Mouse (Mus musculus) kidney, embryonic 15.5 days (tissue): Measurements from ENCODE around the gene Alkbh6. TPM values are rescaled to one million over a fixed set of nuclear protein-coding genes. Genes with fewer than 3 reads are reported as not detected.
A peak's percentile ranks its signal among the peaks of the same experiment; 100 is the strongest.

ENCODE experiments used
- ATAC-seq: fragments of 200-750 bp; cut with Nextera tagmentation; replicated peaks from 2 replicates; pipeline ENCODE4 v1.8.0; 2017; ENCODE audit warnings: moderate TSS enrichment; ENCODE audit not compliant: low FRiP score
- H3K27ac ChIP-seq: fragments of 300-500 bp; sonication (generic); 2 replicates; pipeline ENCODE4 v1.5.1; 2015; ENCODE audit warnings: mild to moderate bottlenecking, inconsistent platforms
- H3K27me3 ChIP-seq: fragments of 300-500 bp; sonication (generic); 2 replicates; pipeline ENCODE4 v1.6.1; 2015; ENCODE audit warnings: inconsistent platforms
- H3K36me3 ChIP-seq: fragments of 300-500 bp; sonication (generic); 2 replicates; pipeline ENCODE4 v1.6.1; 2015; ENCODE audit warnings: inconsistent platforms
- H3K4me1 ChIP-seq: fragments of 300-500 bp; sonication (generic); 2 replicates; pipeline ENCODE4 v1.6.1; 2015; ENCODE audit warnings: inconsistent platforms
- H3K4me2 ChIP-seq: fragments of 300-500 bp; sonication (generic); 2 replicates; pipeline ENCODE4 v1.6.1; 2015; ENCODE audit warnings: moderate library complexity, mild to moderate bottlenecking, inconsistent platforms
- H3K4me3 ChIP-seq: fragments of 300-500 bp; sonication (generic); replicated peaks from 2 replicates; pipeline ENCODE4 v1.5.1; 2015; ENCODE audit warnings: mild to moderate bottlenecking, inconsistent platforms
- H3K9ac ChIP-seq: fragments of 300-500 bp; sonication (generic); 2 replicates; pipeline ENCODE4 v1.6.1; 2015; ENCODE audit warnings: mild to moderate bottlenecking, inconsistent platforms
- H3K9me3 ChIP-seq: fragments of 300-500 bp; sonication (generic); replicated peaks from 2 replicates; pipeline ENCODE4 v1.6.1; 2016; ENCODE audit warnings: inconsistent platforms
- WGBS: fragments of 180-500 bp; shearing (Covaris S2); methylation state at CpG from one replicate; pipeline ENCODE4 v1.1.7; 2015; ENCODE audit warnings: mixed read lengths; 5-methylcytosine and 5-hydroxymethylcytosine counted together
- polyA plus RNA-seq: library from polyadenylated mRNA; unstranded; fragments of >200 nt; fragmentation: Nextera tagmentation; extraction: Ambion mirVana; gene quantifications from 2 replicates; pipeline ENCODE4 v1.2.1, GENCODE M21; 2015

Gene Alkbh6
- polyA plus RNA-seq, 1 experiment from 2014 or later = 95.7 TPM

GRCm38 (mm10) chr7:30333436-30333835 lies 24.9 kb downstream of the Alkbh6 start:
- no peaks in the 10 kb centered on the region for H3K9me3 ChIP-seq
- peak; percentile 37; the same call in 1 of the 2 replicates for ATAC-seq
- no peak overlapping the region for H3K9ac ChIP-seq
- H3K27ac ChIP-seq = no peak overlapping the region
- H3K36me3 ChIP-seq = no peaks in the 10 kb centered on the region
- peaks cover 15% of the 10 kb centered on the region for H3K4me1 ChIP-seq
- no peak overlapping the region for H3K4me3 ChIP-seq
- no peak overlapping the region for H3K4me2 ChIP-seq
- 35% methylated on average over 4 of the region's 4 CpGs for WGBS
- peaks cover 35% of the 10 kb centered on the region for H3K27me3 ChIP-seq

- H3K9me3 ChIP-seq = no peaks in the 10 kb centered on the region
These were observed 26.0 kb downstream of the Alkbh6 start for GRCm38 (mm10) chr7:30334563-30334962.

GRCm38 (mm10) chr7:30335688-30336087 lies 27.2 kb downstream of the Alkbh6 start:
- H3K9ac ChIP-seq = no peak overlapping the region
- no peaks in the 10 kb centered on the region for H3K9me3 ChIP-seq
- no peak overlapping the region for H3K27ac ChIP-seq
- WGBS = 67% methylated on average over 6 of the region's 6 CpGs
- no peaks in the 10 kb centered on the region for H3K36me3 ChIP-seq
- H3K27me3 ChIP-seq = peaks cover 40% of the 10 kb centered on the region
- ATAC-seq = no peak
- H3K4me1 ChIP-seq = peaks cover 15% of the 10 kb centered on the region
- no peak overlapping the region for H3K4me2 ChIP-seq
- H3K4me3 ChIP-seq = no peak overlapping the region

More at GRCm38 (mm10) chr7:30334563-30334962, 26.0 kb downstream of the Alkbh6 start:
- Histone ChIP-seq H3K27ac (no peak overlapping the region), H3K36me3 (no peaks in the 10 kb centered on the region), H3K27me3 (peaks cover 38% of the 10 kb centered on the region), H3K9ac (no peak overlapping the region), H3K4me1 (peaks cover 15% of the 10 kb centered on the region), H3K4me3 (no peak overlapping the region), H3K4me2 (no peak overlapping the region)
- ATAC-seq = no peak
- 61% methylated on average over 5 of the region's 5 CpGs for WGBS

- no peak overlapping the region for H3K27ac ChIP-seq
- WGBS = 1% methylated on average over 9 of the region's 9 CpGs
- H3K36me3 ChIP-seq = no peaks in the 10 kb centered on the region
- ATAC-seq = no peak; the same call in 1 of the 2 replicates
- H3K4me1 ChIP-seq = peaks cover 15% of the 10 kb centered on the region
- H3K9me3 ChIP-seq = no peaks in the 10 kb centered on the region
- no peak overlapping the region for H3K9ac ChIP-seq
- no peak overlapping the region for H3K4me2 ChIP-seq
- H3K27me3 ChIP-seq = peaks cover 44% of the 10 kb centered on the region
- H3K4me3 ChIP-seq = no peak overlapping the region
These were observed 27.9 kb downstream of the Alkbh6 start for GRCm38 (mm10) chr7:30336384-30336783.

GRCm38 (mm10) chr7:30339432-30340109 lies 31.1 kb downstream of the Alkbh6 start:
- Histone ChIP-seq H3K4me1 (peaks cover 3% of the 10 kb centered on the region), H3K36me3 (no peaks in the 10 kb centered on the region), H3K27ac (no peak overlapping the region), H3K9me3 (no peaks in the 10 kb centered on the region), H3K27me3 (peaks cover 33% of the 10 kb centered on the region), H3K9ac (no peak overlapping the region), H3K4me2 (no peak overlapping the region), H3K4me3 (no peak overlapping the region)
- no peak for ATAC-seq
- 79% methylated on average over 5 of the region's 5 CpGs for WGBS

- no peak for ATAC-seq
- 26% methylated on average over 21 of the region's 21 CpGs for WGBS
- no peaks in the 10 kb centered on the region for H3K9me3 ChIP-seq
- no peak overlapping the region for H3K27ac ChIP-seq
- H3K9ac ChIP-seq = no peak overlapping the region
- H3K27me3 ChIP-seq = peaks cover 45% of the 10 kb centered on the region
- no peaks in the 10 kb centered on the region for H3K36me3 ChIP-seq
- peaks cover 3% of the 10 kb centered on the region; the same call in 1 of the 2 replicates for H3K4me1 ChIP-seq
- H3K4me2 ChIP-seq = no peak overlapping the region
- no peak overlapping the region for H3K4me3 ChIP-seq
These were observed 38.3 kb downstream of the Alkbh6 start for GRCm38 (mm10) chr7:30346635-30347379.

- H3K36me3 ChIP-seq = no peaks in the 10 kb centered on the region
- no peak overlapping the region for H3K9ac ChIP-seq
- peak overlapping the region; percentile 45 for H3K4me2 ChIP-seq
- 0 out of 2 replicates have a peak, but pooled peaks have one; percentile 36 for ATAC-seq
- H3K4me3 ChIP-seq = no peak overlapping the region
- 2% methylated on average over 30 of the region's 30 CpGs for WGBS
- peaks cover 42% of the 10 kb centered on the region for H3K27me3 ChIP-seq
- no peak overlapping the region for H3K27ac ChIP-seq
- peaks cover 3% of the 10 kb centered on the region; the same call in 1 of the 2 replicates for H3K4me1 ChIP-seq
- no peaks in the 10 kb centered on the region for H3K9me3 ChIP-seq
These were observed 39.3 kb downstream of the Alkbh6 start for GRCm38 (mm10) chr7:30347828-30348227.

- H3K4me2 ChIP-seq = no peak overlapping the region
- H3K4me1 ChIP-seq = peaks cover 19% of the 10 kb centered on the region
- peaks cover 11% of the 10 kb centered on the region for H3K36me3 ChIP-seq
- peaks cover 16% of the 10 kb centered on the region for H3K27me3 ChIP-seq
- H3K9ac ChIP-seq = no peak overlapping the region
- H3K27ac ChIP-seq = no peak overlapping the region
- 0 out of 2 replicates have a peak, but pooled peaks have one; percentile 28 for ATAC-seq
- no peaks in the 10 kb centered on the region for H3K9me3 ChIP-seq
- 8% methylated on average over 6 of the region's 6 CpGs for WGBS
- no peak overlapping the region for H3K4me3 ChIP-seq
These were observed 44.8 kb downstream of the Alkbh6 start for GRCm38 (mm10) chr7:30353279-30353822.

GRCm38 (mm10) chr7:30354059-30354458 lies 45.5 kb downstream of the Alkbh6 start:
- H3K27me3 ChIP-seq = peaks cover 9% of the 10 kb centered on the region; the same call in 1 of the 2 replicates
- peaks cover 25% of the 10 kb centered on the region for H3K4me1 ChIP-seq
- H3K4me3 ChIP-seq = no peak overlapping the region
- no peaks in the 10 kb centered on the region for H3K9me3 ChIP-seq
- no peak overlapping the region for H3K4me2 ChIP-seq
- H3K27ac ChIP-seq = no peak overlapping the region
- ATAC-seq = no peak
- WGBS = 69% methylated on average over 4 of the region's 4 CpGs
- peaks cover 11% of the 10 kb centered on the region for H3K36me3 ChIP-seq
- no peak overlapping the region for H3K9ac ChIP-seq

- Histone ChIP-seq H3K36me3 (peaks cover 22% of the 10 kb centered on the region), H3K27me3 (no peaks in the 10 kb centered on the region), H3K9me3 (no peaks in the 10 kb centered on the region), H3K9ac (no peak overlapping the region), H3K27ac (peak overlapping the region; percentile 95), H3K4me3 (peak overlapping the region; percentile 21; the same call in 1 of the 2 replicates), H3K4me2 (peak overlapping the region; percentile 50), H3K4me1 (peaks cover 63% of the 10 kb centered on the region)
- 55% methylated on average over 7 of the region's 7 CpGs for WGBS
- ATAC-seq = peak; percentile 38; the same call in 1 of the 2 replicates
These were observed 50.1 kb downstream of the Alkbh6 start for GRCm38 (mm10) chr7:30358378-30359186.

GRCm38 (mm10) chr7:30359276-30359865 lies 50.9 kb downstream of the Alkbh6 start:
- 79% methylated on average over 31 of the region's 31 CpGs for WGBS
- no peak for ATAC-seq
- Histone ChIP-seq H3K9me3 (no peaks in the 10 kb centered on the region), H3K36me3 (peaks cover 22% of the 10 kb centered on the region), H3K27me3 (peaks cover 7% of the 10 kb centered on the region), H3K4me1 (peaks cover 60% of the 10 kb centered on the region), H3K9ac (peak overlapping the region; percentile 15; the same call in 1 of the 2 replicates), H3K4me2 (peak overlapping the region; percentile 50), H3K4me3 (peak overlapping the region; percentile 21), H3K27ac (peak overlapping the region; percentile 95)
